Mouse (Mus musculus) forebrain, embryonic 13.5 days (tissue): ENCODE measurements at regions not wholly inside any gene's neighbourhood (a gene's known extent, or its start where the extent isn't known, plus 50 kb on each side); places are given as distances from the start of the nearest gene placed in this dataset.
"Not testable (repeated sequence)": the region's sequence is repeated elsewhere in the genome, so short reads cannot be mapped to it uniquely, and the experiment has no call there.

ENCODE experiments used
- ATAC-seq: fragments of 200-750 bp; cut with Nextera tagmentation; 2 replicates; pipeline ENCODE4 v1.8.0; 2017
- H3K27ac ChIP-seq: fragments of 300-500 bp; sonication (generic); 2 replicates; pipeline ENCODE4 v1.5.1; 2015; ENCODE audit warnings: inconsistent platforms, mild to moderate bottlenecking, moderate library complexity
- H3K27me3 ChIP-seq: fragments of 300-500 bp; sonication (generic); 2 replicates; pipeline ENCODE4 v1.6.1; 2015; ENCODE audit warnings: mild to moderate bottlenecking, inconsistent platforms
- H3K36me3 ChIP-seq: fragments of 300-500 bp; sonication (generic); 2 replicates; pipeline ENCODE4 v1.6.1; 2015; ENCODE audit warnings: mild to moderate bottlenecking, inconsistent platforms; ENCODE audit not compliant: poor library complexity, severe bottlenecking
- H3K4me1 ChIP-seq: fragments of 300-500 bp; sonication (generic); 2 replicates; pipeline ENCODE4 v1.6.1; 2015; ENCODE audit warnings: inconsistent platforms
- H3K4me2 ChIP-seq: fragments of 300-500 bp; sonication (generic); 2 replicates; pipeline ENCODE4 v1.6.1; 2015; ENCODE audit warnings: inconsistent platforms, mild to moderate bottlenecking, moderate library complexity
- H3K4me3 ChIP-seq: fragments of 300-500 bp; sonication (generic); 2 replicates; pipeline ENCODE4 v1.5.1; 2015; ENCODE audit warnings: mild to moderate bottlenecking, inconsistent platforms
- H3K9ac ChIP-seq: fragments of 300-500 bp; sonication (generic); 2 replicates; pipeline ENCODE4 v1.6.1; 2015; ENCODE audit warnings: mild to moderate bottlenecking, inconsistent platforms
- H3K9me3 ChIP-seq: fragments of 300-500 bp; sonication (generic); replicated peaks from 2 replicates; pipeline ENCODE4 v1.6.1; 2016; ENCODE audit warnings: inconsistent platforms
- WGBS: fragments of 180-500 bp; shearing (Covaris S2); methylation state at CpG from one replicate; pipeline ENCODE4 v1.1.7; 2015; 5-methylcytosine and 5-hydroxymethylcytosine counted together

- H3K4me1 ChIP-seq, H3K27me3 ChIP-seq, H3K36me3 ChIP-seq, H3K4me3 ChIP-seq, H3K9ac ChIP-seq, H3K9me3 ChIP-seq, H3K27ac ChIP-seq, ATAC-seq, H3K4me2 ChIP-seq: not testable (repeated sequence)
- WGBS = 96% methylated on average over 2 of the region's 6 CpGs
Measured at GRCm38 (mm10) chr2:53782035-53782434, 303.3 kb downstream of the Rprm start.

DNA sequence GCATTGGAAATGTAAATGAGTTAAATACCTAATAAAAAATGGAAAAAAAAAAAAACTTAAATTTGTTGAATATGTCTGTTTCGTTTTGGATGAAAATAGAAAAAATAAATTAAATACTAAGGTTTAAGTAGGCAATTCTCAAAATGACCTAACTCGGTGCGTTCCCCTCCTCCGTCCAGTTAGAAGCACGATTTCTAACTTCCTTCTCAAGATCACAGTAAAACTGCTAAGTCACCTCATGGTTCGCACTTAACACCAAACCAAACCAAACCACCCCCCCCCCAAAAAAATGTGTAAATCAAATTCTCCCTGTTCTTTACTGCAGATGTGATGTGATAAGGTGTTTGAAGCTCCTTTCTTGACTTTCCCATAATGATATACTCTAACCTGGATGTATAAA is 296.8 kb downstream of the Rprm start:
- H3K9me3 ChIP-seq, H3K4me1 ChIP-seq, H3K27me3 ChIP-seq, H3K4me2 ChIP-seq, H3K36me3 ChIP-seq, H3K27ac ChIP-seq, ATAC-seq, H3K9ac ChIP-seq, H3K4me3 ChIP-seq: not testable (repeated sequence)
- 96% methylated on average over 2 of the region's 6 CpGs for WGBS

DNA sequence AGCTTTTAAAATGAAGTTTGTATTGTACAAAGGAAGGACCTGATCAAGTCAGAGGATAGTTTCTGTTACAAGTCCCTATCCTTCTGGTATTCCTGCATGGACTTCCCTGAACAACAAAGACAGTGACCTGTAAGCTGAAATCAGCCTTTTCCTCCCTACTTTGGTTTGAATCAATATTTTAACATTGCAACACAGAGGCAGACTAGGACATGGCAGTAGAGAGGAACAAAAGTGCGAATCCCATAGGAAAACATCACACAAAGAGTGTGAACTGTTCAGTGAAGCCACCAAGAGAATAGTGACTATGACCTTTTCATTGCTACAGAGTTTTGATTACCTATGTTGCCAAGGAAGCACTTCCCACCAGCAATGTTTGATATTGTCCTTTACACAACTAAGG is 288.7 kb downstream of the Rprm start:
- Histone ChIP-seq H3K27ac (no peak overlapping the region), H3K9ac (no peak overlapping the region), H3K4me3 (no peak overlapping the region), H3K27me3 (no peaks in the 10 kb centered on the region), H3K4me2 (no peak overlapping the region), H3K9me3 (no peaks in the 10 kb centered on the region), H3K4me1 (no peaks in the 10 kb centered on the region), H3K36me3 (no peaks in the 10 kb centered on the region)
- ATAC-seq = no peak
- 84% methylated on average over 1 of the region's 1 CpGs for WGBS

DNA sequence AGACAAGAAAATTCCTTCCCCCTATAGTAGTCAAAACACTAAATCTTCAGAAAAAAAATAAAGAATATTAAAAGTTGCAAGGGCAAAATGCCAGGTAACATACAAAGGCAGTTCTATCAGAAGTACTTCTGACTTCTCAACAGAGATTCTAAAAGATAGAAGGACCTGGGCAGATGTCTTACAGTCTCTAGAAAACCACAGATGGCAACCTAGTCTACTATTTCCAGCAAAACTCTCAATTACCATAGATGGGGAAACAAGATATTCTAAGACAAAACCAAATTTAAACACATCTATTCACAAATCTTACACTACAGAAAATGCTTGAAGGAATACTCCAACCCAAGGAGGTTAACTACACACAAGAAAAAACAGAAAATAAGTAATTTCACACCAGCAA is 281.7 kb downstream of the Rprm start:
- Histone ChIP-seq H3K4me3 (no peak overlapping the region), H3K4me2 (no peak overlapping the region), H3K27ac (no peak overlapping the region), H3K36me3 (no peaks in the 10 kb centered on the region), H3K4me1 (no peaks in the 10 kb centered on the region), H3K9ac (no peak overlapping the region), H3K27me3 (no peaks in the 10 kb centered on the region), H3K9me3 (no peaks in the 10 kb centered on the region)
- ATAC-seq = no peak

DNA sequence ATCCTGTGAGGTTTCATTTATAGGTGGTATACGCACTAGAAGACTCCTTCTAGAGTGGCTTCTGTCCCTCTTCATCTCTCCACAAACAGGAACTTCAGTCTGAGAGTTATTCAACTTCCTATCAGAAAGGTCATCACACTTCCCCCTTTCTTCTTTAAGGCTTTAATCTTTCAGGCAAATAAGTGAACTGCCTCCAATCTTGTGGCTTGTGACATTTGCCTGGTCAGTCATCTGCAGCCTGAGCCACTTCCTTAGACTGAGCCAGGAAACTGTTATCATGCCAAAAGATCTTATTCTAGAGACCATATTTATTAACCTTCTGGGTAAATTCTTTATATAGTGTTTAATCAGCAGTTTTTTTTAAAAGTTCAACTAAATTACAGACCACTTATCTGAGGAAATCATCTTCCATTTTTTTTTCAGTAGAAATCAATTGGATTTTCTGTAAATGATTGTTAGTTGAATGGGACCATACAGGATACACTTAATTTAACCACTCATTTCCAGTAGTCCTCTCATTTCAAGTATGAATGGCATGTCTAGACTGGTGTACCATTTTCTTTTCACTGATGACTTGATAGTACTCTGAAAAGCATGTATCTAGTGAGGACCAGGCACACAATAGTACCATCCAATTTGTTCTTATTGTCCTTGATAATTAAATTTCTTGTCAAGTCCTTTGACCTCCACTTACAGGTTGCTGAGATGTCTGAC is 234.4 kb downstream of the Rprm start:
- Histone ChIP-seq H3K4me1 (no peaks in the 10 kb centered on the region), H3K27me3 (no peaks in the 10 kb centered on the region), H3K9me3 (no peaks in the 10 kb centered on the region), H3K9ac (no peak overlapping the region), H3K36me3 (no peaks in the 10 kb centered on the region), H3K4me2 (no peak overlapping the region), H3K27ac (no peak overlapping the region), H3K4me3 (no peak overlapping the region)
- WGBS = 85% methylated on average over 1 of the region's 1 CpGs
- ATAC-seq = no peak
